8 mouse cellular contexts compared by ENCODE assay signal in genomic region chr4:32305036-32305615, GRCm38 (mm10).
DNase-seq lines count a peak whose midpoint lies in the region; ATAC-seq lines count a peak whose summit lies in the region.

No protein-coding gene starts in this region.

- no peak overlapping the region for H3K4me2 ChIP-seq in heart, embryonic 11.5 days
- H3K4me2 ChIP-seq in hindbrain, embryonic 12.5 days (replicated peaks): peak overlapping the region; percentile 40
- no peak overlapping the region for H3K4me2 ChIP-seq in midbrain, embryonic 11.5 days

- WGBS in heart, embryonic 11.5 days (ENCODE audit: insufficient replicate concordance): 58% methylated on average over 18 of the region's 18 CpGs
- 40% methylated on average over 18 of the region's 18 CpGs for WGBS in hindbrain, embryonic 12.5 days
- 62% methylated on average over 18 of the region's 18 CpGs for WGBS in midbrain, embryonic 11.5 days

- no peak overlapping the region for H3K4me3 ChIP-seq in heart, embryonic 11.5 days (ENCODE audit: low read depth, low read length)
- H3K4me3 ChIP-seq in hindbrain, embryonic 12.5 days: no peak overlapping the region
- no peak overlapping the region for H3K4me3 ChIP-seq in midbrain, embryonic 11.5 days (ENCODE audit: low read depth, low read length)

- peak overlapping the region; percentile 90 for H3K27ac ChIP-seq in heart, embryonic 11.5 days (ENCODE audit: low read depth, low read length)
- H3K27ac ChIP-seq in hindbrain, embryonic 12.5 days: peak overlapping the region; percentile 92
- H3K27ac ChIP-seq in midbrain, embryonic 11.5 days (ENCODE audit: low read depth, low read length): no peak overlapping the region

- H3K9ac ChIP-seq in heart, embryonic 11.5 days (ENCODE audit: low read depth, low read length): peak overlapping the region; percentile 23; the same call in 1 of the 2 replicates
- peak overlapping the region; percentile 37; the same call in 1 of the 2 replicates for H3K9ac ChIP-seq in hindbrain, embryonic 12.5 days
- no peak overlapping the region for H3K9ac ChIP-seq in midbrain, embryonic 11.5 days (ENCODE audit: low read length)

- H3K4me1 ChIP-seq in heart, embryonic 11.5 days (ENCODE audit: control insufficient read depth, insufficient read depth, low read length): peaks cover 59% of the 10 kb centered on the region
- peaks cover 59% of the 10 kb centered on the region for H3K4me1 ChIP-seq in hindbrain, embryonic 12.5 days
- H3K4me1 ChIP-seq in midbrain, embryonic 11.5 days (ENCODE audit: control insufficient read depth, insufficient read depth, low read length): peaks cover 45% of the 10 kb centered on the region

- DNase-seq in heart, adult 8-10 months (ENCODE audit: low spot score): no peak
- peak; percentile 16 for DNase-seq in R1 (ENCODE audit: low read depth, low spot score)
- DNase-seq in midbrain, embryonic 11.5 days (ENCODE audit: low spot score, missing footprints): peak; percentile 91
- DNase-seq in cerebellum, adult 9-10 months: no peak
- no peak for DNase-seq in urinary bladder, adult 18-20 months (ENCODE audit: low spot score in 2 of 2)

- no peaks in the 10 kb centered on the region for H3K36me3 ChIP-seq in heart, embryonic 11.5 days (ENCODE audit: control insufficient read depth, insufficient read depth, low read length)
- H3K36me3 ChIP-seq in hindbrain, embryonic 12.5 days: no peaks in the 10 kb centered on the region
- H3K36me3 ChIP-seq in midbrain, embryonic 11.5 days (ENCODE audit: control insufficient read depth, insufficient read depth, low read length): no peaks in the 10 kb centered on the region

- no peak for ATAC-seq in heart, embryonic 11.5 days (replicated peaks; ENCODE audit: insufficient number of reproducible peaks, low FRiP score, low TSS enrichment)
- ATAC-seq in hindbrain, embryonic 12.5 days (ENCODE audit: low FRiP score): no peak
- no peak for ATAC-seq in midbrain, embryonic 11.5 days (ENCODE audit: low FRiP score)
- no peak for ATAC-seq in CD4-positive, CD25-positive, alpha-beta regulatory T cell, adult 4 months

- H3K9me3 ChIP-seq in heart, embryonic 11.5 days (replicated peaks; ENCODE audit: control insufficient read depth, low read length): no peaks in the 10 kb centered on the region
- H3K9me3 ChIP-seq in hindbrain, embryonic 12.5 days (replicated peaks): no peaks in the 10 kb centered on the region
- no peaks in the 10 kb centered on the region for H3K9me3 ChIP-seq in midbrain, embryonic 11.5 days (ENCODE audit: control insufficient read depth, low read length)

- no peaks in the 10 kb centered on the region for H3K27me3 ChIP-seq in heart, embryonic 11.5 days (ENCODE audit: control insufficient read depth, insufficient read depth, low read length)
- H3K27me3 ChIP-seq in hindbrain, embryonic 12.5 days: no peaks in the 10 kb centered on the region
- H3K27me3 ChIP-seq in midbrain, embryonic 11.5 days (ENCODE audit: control insufficient read depth, insufficient read depth, low read length): no peaks in the 10 kb centered on the region

Comparison
In these comparisons a context has a peak if more than half of its experiments do, and no peak if none do; other contexts are left out.
1. DNase-seq: peak in R1 (single experiment) and midbrain, embryonic 11.5 days (single experiment); none in heart, adult 8-10 months (single experiment), cerebellum, adult 9-10 months (single experiment) and urinary bladder, adult 18-20 months (0 of 2).